Mouse (Mus musculus): ENCODE measurements around the gene Lamb3. TPM values are rescaled to one million over a fixed set of nuclear protein-coding genes. Genes with fewer than 3 reads are reported as not detected.

Gene Lamb3
- polyA plus RNA-seq, 1 experiment from 2014 or later = 0.52 TPM

- Histone ChIP-seq H3K36me3 (no peaks in the 10 kb centered on the region), H3K9me3 (replicated peaks) (no peaks in the 10 kb centered on the region), H3K27me3 (no peaks in the 10 kb centered on the region), H3K9ac (no peak overlapping the region), H3K27ac (no peak overlapping the region), H3K4me2 (replicated peaks) (no peak overlapping the region), H3K4me1 (peaks cover 6% of the 10 kb centered on the region; the same call in 1 of the 2 replicates), H3K4me3 (no peak overlapping the region)
- ATAC-seq (ENCODE audit: low FRiP score) = no peak
- 90% methylated on average over 9 of the region's 9 CpGs for WGBS
These were observed 108.9 kb downstream of the Lamb3 start for GRCm38 (mm10) chr1:193316358-193316750.

- Histone ChIP-seq H3K9ac (no peak overlapping the region), H3K27me3 (no peaks in the 10 kb centered on the region), H3K4me1 (peaks cover 6% of the 10 kb centered on the region; the same call in 1 of the 2 replicates), H3K27ac (no peak overlapping the region), H3K36me3 (no peaks in the 10 kb centered on the region), H3K4me2 (replicated peaks) (no peak overlapping the region), H3K4me3 (no peak overlapping the region), H3K9me3 (replicated peaks) (no peaks in the 10 kb centered on the region)
- WGBS = 37% methylated on average over 6 of the region's 6 CpGs
- ATAC-seq (ENCODE audit: low FRiP score) = peak; percentile 38; the same call in 1 of the 2 replicates
These were observed 109.7 kb downstream of the Lamb3 start for GRCm38 (mm10) chr1:193317159-193317559.

- H3K27me3 ChIP-seq = no peaks in the 10 kb centered on the region
- H3K9ac ChIP-seq = no peak overlapping the region
- ATAC-seq (ENCODE audit: low FRiP score) = no peak
- no peaks in the 10 kb centered on the region for H3K9me3 ChIP-seq (replicated peaks)
- H3K36me3 ChIP-seq = no peaks in the 10 kb centered on the region
- no peak overlapping the region for H3K4me3 ChIP-seq
- H3K4me2 ChIP-seq (replicated peaks) = no peak overlapping the region
- 66% methylated on average over 3 of the region's 3 CpGs for WGBS
- H3K4me1 ChIP-seq = peaks cover 6% of the 10 kb centered on the region; the same call in 1 of the 2 replicates
- no peak overlapping the region for H3K27ac ChIP-seq
These were observed 112.2 kb downstream of the Lamb3 start for GRCm38 (mm10) chr1:193319721-193320120.

GRCm38 (mm10) chr1:193320398-193320797 is 112.9 kb downstream of the Lamb3 start:
- ATAC-seq (ENCODE audit: low FRiP score) = no peak
- Histone ChIP-seq H3K36me3 (no peaks in the 10 kb centered on the region), H3K4me1 (peaks cover 6% of the 10 kb centered on the region; the same call in 1 of the 2 replicates), H3K27me3 (no peaks in the 10 kb centered on the region), H3K9me3 (replicated peaks) (no peaks in the 10 kb centered on the region), H3K4me3 (no peak overlapping the region), H3K9ac (no peak overlapping the region), H3K27ac (no peak overlapping the region), H3K4me2 (replicated peaks) (no peak overlapping the region)
- 92% methylated on average over 8 of the region's 8 CpGs for WGBS

GRCm38 (mm10) chr1:193323686-193324085 is 116.2 kb downstream of the Lamb3 start:
- no peak for ATAC-seq (ENCODE audit: low FRiP score)
- 95% methylated on average over 6 of the region's 6 CpGs for WGBS
- H3K9ac ChIP-seq = no peak overlapping the region
- no peaks in the 10 kb centered on the region for H3K4me1 ChIP-seq
- no peaks in the 10 kb centered on the region for H3K27me3 ChIP-seq
- H3K36me3 ChIP-seq = no peaks in the 10 kb centered on the region
- no peak overlapping the region for H3K4me2 ChIP-seq (replicated peaks)
- no peak overlapping the region for H3K27ac ChIP-seq
- no peak overlapping the region for H3K4me3 ChIP-seq
- H3K9me3 ChIP-seq (replicated peaks) = no peaks in the 10 kb centered on the region

- Histone ChIP-seq H3K27me3 (no peaks in the 10 kb centered on the region), H3K9ac (no peak overlapping the region), H3K9me3 (replicated peaks) (no peaks in the 10 kb centered on the region), H3K4me3 (no peak overlapping the region), H3K27ac (no peak overlapping the region), H3K4me2 (replicated peaks) (no peak overlapping the region), H3K36me3 (no peaks in the 10 kb centered on the region), H3K4me1 (no peaks in the 10 kb centered on the region)
- no peak for ATAC-seq (ENCODE audit: low FRiP score)
- WGBS = 36% methylated on average over 2 of the region's 2 CpGs
These were observed 116.7 kb downstream of the Lamb3 start for GRCm38 (mm10) chr1:193324224-193324623.

GRCm38 (mm10) chr1:193325891-193326290 is 118.4 kb downstream of the Lamb3 start:
- H3K9ac ChIP-seq = no peak overlapping the region
- no peak overlapping the region for H3K27ac ChIP-seq
- peaks cover 8% of the 10 kb centered on the region for H3K4me1 ChIP-seq
- WGBS = 89% methylated on average over 6 of the region's 6 CpGs
- H3K4me3 ChIP-seq = no peak overlapping the region
- ATAC-seq (ENCODE audit: low FRiP score) = no peak
- no peaks in the 10 kb centered on the region for H3K9me3 ChIP-seq (replicated peaks)
- no peaks in the 10 kb centered on the region for H3K36me3 ChIP-seq
- H3K27me3 ChIP-seq = no peaks in the 10 kb centered on the region; the same call in 1 of the 2 replicates
- H3K4me2 ChIP-seq (replicated peaks) = no peak overlapping the region

GRCm38 (mm10) chr1:193326456-193327145 is 119.1 kb downstream of the Lamb3 start:
- H3K4me2 ChIP-seq (replicated peaks) = no peak overlapping the region
- WGBS = 80% methylated on average over 7 of the region's 7 CpGs
- no peak overlapping the region for H3K9ac ChIP-seq
- no peak overlapping the region for H3K4me3 ChIP-seq
- no peaks in the 10 kb centered on the region for H3K9me3 ChIP-seq (replicated peaks)
- no peak for ATAC-seq (ENCODE audit: low FRiP score)
- no peak overlapping the region for H3K27ac ChIP-seq
- H3K4me1 ChIP-seq = peaks cover 8% of the 10 kb centered on the region
- H3K36me3 ChIP-seq = no peaks in the 10 kb centered on the region
- H3K27me3 ChIP-seq = no peaks in the 10 kb centered on the region; the same call in 1 of the 2 replicates

- Histone ChIP-seq H3K4me2 (replicated peaks) (no peak overlapping the region), H3K36me3 (no peaks in the 10 kb centered on the region), H3K4me1 (peaks cover 8% of the 10 kb centered on the region), H3K27ac (no peak overlapping the region), H3K27me3 (no peaks in the 10 kb centered on the region; the same call in 1 of the 2 replicates), H3K4me3 (no peak overlapping the region), H3K9ac (no peak overlapping the region), H3K9me3 (replicated peaks) (no peaks in the 10 kb centered on the region)
- 88% methylated on average over 1 of the region's 1 CpGs for WGBS
- no peak for ATAC-seq (ENCODE audit: low FRiP score)
These were observed 119.7 kb downstream of the Lamb3 start for GRCm38 (mm10) chr1:193327216-193327615.

GRCm38 (mm10) chr1:193327686-193328085 is 120.2 kb downstream of the Lamb3 start:
- Histone ChIP-seq H3K4me3 (no peak overlapping the region), H3K9ac (no peak overlapping the region), H3K36me3 (no peaks in the 10 kb centered on the region), H3K27me3 (no peaks in the 10 kb centered on the region; the same call in 1 of the 2 replicates), H3K27ac (no peak overlapping the region), H3K4me2 (replicated peaks) (no peak overlapping the region), H3K4me1 (peaks cover 8% of the 10 kb centered on the region), H3K9me3 (replicated peaks) (no peaks in the 10 kb centered on the region)
- WGBS = 64% methylated on average over 5 of the region's 5 CpGs
- ATAC-seq (ENCODE audit: low FRiP score) = no peak

GRCm38 (mm10) chr1:193329557-193329956 is 122.1 kb downstream of the Lamb3 start:
- no peak overlapping the region for H3K27ac ChIP-seq
- ATAC-seq (ENCODE audit: low FRiP score) = no peak
- no peaks in the 10 kb centered on the region for H3K9me3 ChIP-seq (replicated peaks)
- H3K27me3 ChIP-seq = no peaks in the 10 kb centered on the region; the same call in 1 of the 2 replicates
- H3K4me1 ChIP-seq = peaks cover 12% of the 10 kb centered on the region
- H3K36me3 ChIP-seq = no peaks in the 10 kb centered on the region
- no peak overlapping the region for H3K4me3 ChIP-seq
- 80% methylated on average over 9 of the region's 9 CpGs for WGBS
- H3K9ac ChIP-seq = no peak overlapping the region
- H3K4me2 ChIP-seq (replicated peaks) = no peak overlapping the region

- Histone ChIP-seq H3K27ac (no peak overlapping the region), H3K4me2 (replicated peaks) (no peak overlapping the region), H3K36me3 (no peaks in the 10 kb centered on the region), H3K9ac (no peak overlapping the region), H3K27me3 (no peaks in the 10 kb centered on the region; the same call in 1 of the 2 replicates), H3K9me3 (replicated peaks) (no peaks in the 10 kb centered on the region), H3K4me3 (no peak overlapping the region), H3K4me1 (peaks cover 15% of the 10 kb centered on the region)
- WGBS = 44% methylated on average over 10 of the region's 10 CpGs
- peak; percentile 77 for ATAC-seq (ENCODE audit: low FRiP score)
These were observed 122.7 kb downstream of the Lamb3 start for GRCm38 (mm10) chr1:193330172-193330571.

- H3K9ac ChIP-seq = no peak overlapping the region
- no peak overlapping the region for H3K4me3 ChIP-seq
- peaks cover 15% of the 10 kb centered on the region for H3K4me1 ChIP-seq
- H3K4me2 ChIP-seq (replicated peaks) = no peak overlapping the region
- no peaks in the 10 kb centered on the region for H3K36me3 ChIP-seq
- no peak for ATAC-seq (ENCODE audit: low FRiP score)
- no peaks in the 10 kb centered on the region for H3K9me3 ChIP-seq (replicated peaks)
- no peaks in the 10 kb centered on the region; the same call in 1 of the 2 replicates for H3K27me3 ChIP-seq
- WGBS = 76% methylated on average over 7 of the region's 7 CpGs
- no peak overlapping the region for H3K27ac ChIP-seq
These were observed 123.1 kb downstream of the Lamb3 start for GRCm38 (mm10) chr1:193330626-193331025.

All from hindbrain, embryonic 12.5 days (tissue).